Mouse (Mus musculus) MEL (cell line): ENCODE measurements at regions not wholly inside any gene's neighbourhood (a gene's known extent, or its start where the extent isn't known, plus 50 kb on each side); places are given as distances from the start of the nearest gene placed in this dataset.

Experiments used
- DNase-seq: peaks from one replicate; pipeline ENCODE4 v3.0.0; 2011; ENCODE audit warnings: low read depth, low spot score
- H3K27ac ChIP-seq: 2 replicates; pipeline ENCODE4 v1.5.1; 2012; ENCODE audit warnings: low read depth, mild to moderate bottlenecking, control low read depth, low read length, moderate library complexity; ENCODE audit not compliant: control insufficient read depth
- H3K27me3 ChIP-seq, 2 experiments: fragments of 150-350 bp in 1 of 2; sonication (generic) in 1 of 2; 2 replicates each; pipeline ENCODE4 v1.6.1; 2012; ENCODE audit warnings: low read length in 2 of 2, mild to moderate bottlenecking in 2 of 2, improper control_type of control experiment in 1 of 2, moderate library complexity in 1 of 2; ENCODE audit not compliant: insufficient read depth in 2 of 2, control insufficient read depth in 1 of 2
- H3K36me3 ChIP-seq, 2 experiments: 2 replicates each; pipeline ENCODE4 v1.6.1; 2012 to 2014; ENCODE audit warnings: low read length in 2 of 2, improper control_type of control experiment in 1 of 2, inconsistent platforms in 1 of 2, mild to moderate bottlenecking in 1 of 2; ENCODE audit not compliant: insufficient read depth in 2 of 2, control insufficient read depth in 1 of 2
- H3K4me1 ChIP-seq, 2 experiments: fragments of 150-350 bp in 1 of 2; sonication (generic) in 1 of 2; 2 replicates each; pipeline ENCODE4 v1.6.1; 2012; ENCODE audit warnings: low read length in 2 of 2, improper control_type of control experiment in 1 of 2, mild to moderate bottlenecking in 1 of 2; ENCODE audit not compliant: insufficient read depth in 2 of 2, control insufficient read depth in 1 of 2
- H3K4me3 ChIP-seq, 2 experiments: fragments of 150-350 bp in 1 of 2; sonication (generic) in 1 of 2; 2 replicates each; pipeline ENCODE4 v1.5.1; 2012; ENCODE audit warnings: low read depth in 2 of 2, low read length in 2 of 2, mild to moderate bottlenecking in 2 of 2, moderate library complexity in 2 of 2, control low read depth in 1 of 2, improper control_type of control experiment in 1 of 2; ENCODE audit not compliant: control insufficient read depth in 1 of 2, insufficient read depth in 1 of 2
- H3K79me2 ChIP-seq: 2 replicates; pipeline ENCODE4 v1.6.1; 2012; ENCODE audit warnings: mild to moderate bottlenecking, low read length, moderate library complexity; ENCODE audit not compliant: control insufficient read depth, poor library complexity, insufficient read depth
- H3K9ac ChIP-seq: 2 replicates; pipeline ENCODE4 v1.6.1; 2012; ENCODE audit warnings: low read depth, mild to moderate bottlenecking, control low read depth, low read length, moderate library complexity; ENCODE audit not compliant: control insufficient read depth, poor library complexity, severe bottlenecking
- H3K9me3 ChIP-seq: fragments of 150-350 bp; sonication (generic); replicated peaks from 2 replicates; pipeline ENCODE4 v1.6.1; 2012; ENCODE audit warnings: mild to moderate bottlenecking, low read length, improper control_type of control experiment, moderate library complexity; ENCODE audit not compliant: insufficient read depth
- CHD2 ChIP-seq: IDR thresholded peaks from 2 replicates; pipeline ENCODE4 v1.6.1; 2011; ENCODE audit warnings: low read length, improper control_type of control experiment
- E2F4 ChIP-seq: IDR thresholded peaks from 2 replicates; pipeline ENCODE4 v1.6.1; 2011; ENCODE audit warnings: low read depth, low read length, improper control_type of control experiment, borderline replicate concordance
- ELF1 ChIP-seq: IDR thresholded peaks from 2 replicates; pipeline ENCODE4 v1.6.1; 2014; ENCODE audit warnings: low read depth, mild to moderate bottlenecking, inconsistent platforms, low read length, improper control_type of control experiment, moderate library complexity
- GABPA ChIP-seq: IDR thresholded peaks from 2 replicates; pipeline ENCODE4 v1.6.1; 2012; ENCODE audit warnings: low read depth, mild to moderate bottlenecking, inconsistent platforms, low read length, improper control_type of control experiment, moderate library complexity
- HCFC1 ChIP-seq: IDR thresholded peaks from 2 replicates; pipeline ENCODE4 v1.6.1; 2012; ENCODE audit warnings: low read depth, mild to moderate bottlenecking, inconsistent platforms, low read length, improper control_type of control experiment, moderate library complexity
- JUND ChIP-seq: IDR thresholded peaks from 2 replicates; pipeline ENCODE4 v1.6.1; 2011; ENCODE audit warnings: low read depth, mild to moderate bottlenecking, improper control_type of control experiment, low read length
- KAT2A ChIP-seq: conservative IDR thresholded peaks from 2 replicates; pipeline ENCODE4 v1.6.1; 2012; ENCODE audit warnings: low read depth, low read length, improper control_type of control experiment, inconsistent platforms
- MYC ChIP-seq: IDR thresholded peaks from 2 replicates; pipeline ENCODE4 v1.6.1; 2011; ENCODE audit warnings: low read depth, mild to moderate bottlenecking, low read length, improper control_type of control experiment, moderate library complexity
- NRF1 ChIP-seq: IDR thresholded peaks from 2 replicates; pipeline ENCODE4 v1.6.1; 2014; ENCODE audit warnings: low read depth, mild to moderate bottlenecking, inconsistent platforms, low read length, improper control_type of control experiment, moderate library complexity; ENCODE audit not compliant: poor library complexity, insufficient read depth, severe bottlenecking
- POLR2A ChIP-seq, 2 experiments: IDR thresholded peaks; 2 replicates each; pipeline ENCODE4 v1.6.1; 2011 to 2012; ENCODE audit warnings: low read length in 2 of 2, mild to moderate bottlenecking in 2 of 2, control low read depth in 1 of 2, improper control_type of control experiment in 1 of 2, low read depth in 1 of 2, moderate library complexity in 1 of 2; ENCODE audit not compliant: control insufficient read depth in 1 of 2, insufficient read depth in 1 of 2, poor library complexity in 1 of 2
- POLR2AphosphoS2 ChIP-seq: IDR thresholded peaks from 2 replicates; pipeline ENCODE4 v1.6.1; 2011; ENCODE audit warnings: low read length, improper control_type of control experiment
- POLR2AphosphoS5 ChIP-seq: IDR thresholded peaks from 2 replicates; pipeline ENCODE4 v1.6.1; 2012; ENCODE audit warnings: low read depth, borderline replicate concordance, mild to moderate bottlenecking, inconsistent platforms, low read length, moderate library complexity, mixed read lengths
- SIN3A ChIP-seq: IDR thresholded peaks from 2 replicates; pipeline ENCODE4 v1.6.1; 2012; ENCODE audit warnings: low read length, improper control_type of control experiment, inconsistent platforms
- TCF12 ChIP-seq: IDR thresholded peaks from 2 replicates; pipeline ENCODE4 v1.6.1; 2014; ENCODE audit warnings: low read depth, mild to moderate bottlenecking, inconsistent platforms, low read length, improper control_type of control experiment, moderate library complexity
- USF1 ChIP-seq: IDR thresholded peaks from 2 replicates; pipeline ENCODE4 v1.6.1; 2014; ENCODE audit warnings: low read depth, mild to moderate bottlenecking, inconsistent platforms, low read length, improper control_type of control experiment, moderate library complexity
- USF2 ChIP-seq, 2 experiments: IDR thresholded peaks; 2 replicates each; pipeline ENCODE4 v1.6.1; 2011 to 2012; ENCODE audit warnings: improper control_type of control experiment in 2 of 2, low read length in 2 of 2, borderline replicate concordance in 1 of 2, inconsistent platforms in 1 of 2, low read depth in 1 of 2, mild to moderate bottlenecking in 1 of 2; ENCODE audit not compliant: insufficient read depth in 1 of 2

DNA sequence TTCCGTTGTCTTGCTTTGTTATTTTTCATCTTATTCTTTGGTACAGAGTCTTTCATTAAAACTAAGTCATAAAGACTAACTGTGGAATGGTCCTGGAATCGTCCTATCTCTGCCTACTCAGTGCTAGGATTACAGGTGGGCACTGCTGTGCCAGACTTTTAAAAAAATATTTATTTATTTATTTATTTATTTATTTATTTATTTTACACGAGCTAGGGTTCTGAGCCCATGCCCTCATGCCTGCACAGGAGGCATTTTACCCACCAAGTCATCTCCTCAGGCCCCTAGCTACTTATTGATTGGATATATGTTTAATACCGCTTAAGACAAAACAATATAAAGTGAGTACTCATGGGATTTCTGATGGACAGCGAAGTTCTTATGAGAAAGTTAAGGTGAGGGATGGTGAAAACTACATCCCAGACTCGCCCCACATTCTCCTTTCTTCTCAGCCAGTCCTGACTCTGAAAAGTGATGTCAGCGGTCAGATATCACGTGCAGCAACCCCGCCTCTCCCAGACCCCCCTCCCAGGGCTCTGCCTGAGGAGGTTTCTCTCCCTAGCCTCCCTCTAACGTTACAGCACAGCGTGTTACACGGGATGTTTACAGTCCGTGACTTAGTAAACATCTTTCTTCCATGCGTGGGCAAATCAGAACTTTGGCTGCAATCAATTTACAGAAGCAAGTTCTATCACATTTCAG, 361.4 kb downstream of the En1 start:
- no peak for DNase-seq
- Histone ChIP-seq H3K27me3 (no peaks in the 10 kb centered on the region), H3K36me3 (no peaks in the 10 kb centered on the region), H3K27ac (no peak overlapping the region), H3K4me1 (no peaks in the 10 kb centered on the region), H3K9me3 (no peaks in the 10 kb centered on the region), H3K79me2 (no peaks in the 10 kb centered on the region), H3K4me3 (no peak overlapping the region), H3K9ac (no peak overlapping the region)
- TF ChIP-seq HCFC1 (no peak), NRF1 (no peak), SIN3A (no peak), USF1 (no peak), E2F4 (no peak), MYC (no peak), TCF12 (no peak), POLR2A (IDR thresholded peaks at IDR 0.05; ENCODE audit: control insufficient read depth in 1 of 2, insufficient read depth in 1 of 2, low read depth in 1 of 2, low read length in 2 of 2, poor library complexity in 1 of 2) (no peak), USF2 (IDR thresholded peaks at IDR 0.05; ENCODE audit: borderline replicate concordance in 1 of 2, insufficient read depth in 1 of 2, low read depth in 1 of 2, low read length in 2 of 2) (no peak), POLR2AphosphoS2 (no peak)

- H3K9me3 ChIP-seq: no peaks in the 10 kb centered on the region
- H3K27me3 ChIP-seq: no peaks in the 10 kb centered on the region
- H3K4me1 ChIP-seq: no peaks in the 10 kb centered on the region
- H3K27ac ChIP-seq: no peak overlapping the region
- no peak for DNase-seq
- TF ChIP-seq JUND: no peak
- no peak for TF ChIP-seq E2F4
- TF ChIP-seq POLR2AphosphoS5: no peak
- no peak for TF ChIP-seq GABPA
- H3K4me3 ChIP-seq: no peak overlapping the region
- no peak overlapping the region for H3K9ac ChIP-seq
- no peaks in the 10 kb centered on the region for H3K36me3 ChIP-seq
- H3K79me2 ChIP-seq: no peaks in the 10 kb centered on the region
Measured at GRCm38 (mm10) chr1:120964179-120964517, 361.9 kb downstream of the En1 start.

DNA sequence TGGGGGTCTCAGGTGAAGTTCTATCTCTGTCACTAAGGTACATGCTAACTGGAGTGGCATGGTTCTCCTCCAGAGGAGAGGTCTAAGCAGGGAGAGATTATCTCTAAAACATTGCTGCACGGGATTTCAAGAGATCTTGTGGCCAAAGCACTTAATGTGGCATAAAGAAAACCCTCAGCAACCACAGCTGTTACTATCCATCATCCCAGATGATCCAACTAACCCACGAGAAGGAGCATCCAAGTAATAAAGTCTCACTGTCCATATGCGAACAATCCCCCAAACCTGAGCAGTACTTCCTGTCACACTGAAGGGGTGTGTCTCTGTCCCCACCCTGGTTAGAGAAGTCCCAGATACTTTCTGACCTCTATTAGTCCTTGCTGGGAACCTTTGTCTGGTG, 363.9 kb downstream of the En1 start:
- no peak overlapping the region for H3K9ac ChIP-seq
- H3K9me3 ChIP-seq: no peaks in the 10 kb centered on the region
- H3K27ac ChIP-seq: no peak overlapping the region
- no peaks in the 10 kb centered on the region for H3K79me2 ChIP-seq
- TF ChIP-seq KAT2A (no peak), CHD2 (no peak), ELF1 (no peak)
- H3K4me3 ChIP-seq: no peak overlapping the region
- no peak for DNase-seq
- no peaks in the 10 kb centered on the region for H3K36me3 ChIP-seq
- H3K4me1 ChIP-seq: no peaks in the 10 kb centered on the region
- H3K27me3 ChIP-seq: no peaks in the 10 kb centered on the region
